Mouse (Mus musculus): ENCODE measurements at regions not wholly inside any gene's neighbourhood (a gene's known extent, or its start where the extent isn't known, plus 50 kb on each side); places are given as distances from the start of the nearest gene placed in this dataset.
"Not testable (repeated sequence)": the region's sequence is repeated elsewhere in the genome, so short reads cannot be mapped to it uniquely, and the experiment has no call there.

GRCm38 (mm10) chr14:73445508-73446256 lies 60.6 kb upstream of the Itm2b start:
- H3K9ac ChIP-seq (ENCODE audit: low read length): peak overlapping the region; percentile 8; the same call in 1 of the 2 replicates
- H3K27ac ChIP-seq (replicated peaks): peak overlapping the region; percentile 78
- H3K9me3 ChIP-seq (ENCODE audit: control insufficient read depth, low read length): no peaks in the 10 kb centered on the region
- H3K4me1 ChIP-seq (replicated peaks; ENCODE audit: control insufficient read depth, insufficient read depth): no peaks in the 10 kb centered on the region
- WGBS: 44% methylated on average over 6 of the region's 6 CpGs
- H3K27me3 ChIP-seq (ENCODE audit: control insufficient read depth, insufficient read depth, low read length): no peaks in the 10 kb centered on the region
- H3K4me2 ChIP-seq (replicated peaks; ENCODE audit: low read depth): no peak overlapping the region
- H3K36me3 ChIP-seq (ENCODE audit: control insufficient read depth, insufficient read depth, low read length): no peaks in the 10 kb centered on the region
- DNase-seq (ENCODE audit: low spot score): peak; percentile 49
- TF ChIP-seq EP300 (optimal IDR thresholded peaks at IDR 0.05): no peak
- TF ChIP-seq CTCF (IDR thresholded peaks at IDR 0.05; ENCODE audit: low read depth): no peak
- ATAC-seq (ENCODE audit: low FRiP score, low TSS enrichment): peak; percentile 81
- no peak overlapping the region for H3K4me3 ChIP-seq (ENCODE audit: low read depth, low read length)

DNA sequence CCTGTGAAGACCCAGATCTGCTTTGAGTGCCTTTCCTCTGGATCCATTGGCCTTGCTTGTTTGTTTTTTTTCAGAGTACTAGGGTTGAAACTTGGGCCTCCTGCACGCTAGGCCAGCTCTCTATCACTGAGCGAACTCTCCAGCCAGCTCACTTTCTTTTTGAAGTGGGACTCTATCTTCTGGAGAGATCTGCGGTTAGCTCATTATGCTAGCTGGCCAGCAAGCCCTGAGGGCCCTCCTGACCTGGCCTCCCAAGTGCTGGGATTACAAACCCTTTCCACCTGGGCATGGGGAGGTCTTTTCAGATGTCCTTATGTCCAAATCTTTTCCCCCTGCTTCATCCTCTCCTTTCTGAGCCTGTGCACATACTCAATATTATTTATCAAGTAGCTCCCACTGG lies 59.6 kb upstream of the Itm2b start:
- ATAC-seq (ENCODE audit: low FRiP score, low TSS enrichment): no peak
- no peak for DNase-seq (ENCODE audit: low spot score)

GRCm38 (mm10) chr14:73441951-73442716 lies 57.0 kb upstream of the Itm2b start:
- H3K9me3 ChIP-seq (ENCODE audit: control insufficient read depth, low read length): no peaks in the 10 kb centered on the region
- ATAC-seq (ENCODE audit: low FRiP score, low TSS enrichment) (no peak), DNase-seq (ENCODE audit: low spot score) (no peak)
- no peak for TF ChIP-seq EP300 (optimal IDR thresholded peaks at IDR 0.05)
- TF ChIP-seq CTCF (IDR thresholded peaks at IDR 0.05; ENCODE audit: low read depth): no peak
- H3K4me2 ChIP-seq (replicated peaks; ENCODE audit: low read depth): no peak overlapping the region
- no peaks in the 10 kb centered on the region for H3K36me3 ChIP-seq (ENCODE audit: control insufficient read depth, insufficient read depth, low read length)
- no peak overlapping the region for H3K9ac ChIP-seq (ENCODE audit: low read length)
- 71% methylated on average over 7 of the region's 7 CpGs for WGBS
- no peak overlapping the region for H3K4me3 ChIP-seq (ENCODE audit: low read depth, low read length)
- no peak overlapping the region for H3K27ac ChIP-seq (replicated peaks)
- H3K27me3 ChIP-seq (ENCODE audit: control insufficient read depth, insufficient read depth, low read length): no peaks in the 10 kb centered on the region
- no peaks in the 10 kb centered on the region for H3K4me1 ChIP-seq (replicated peaks; ENCODE audit: control insufficient read depth, insufficient read depth)

More for the DNA sequence above, 59.6 kb upstream of the Itm2b start:
- no peak overlapping the region for H3K9ac ChIP-seq (ENCODE audit: low read length)
- 54% methylated on average over 3 of the region's 3 CpGs for WGBS
- peak overlapping the region; percentile 78; the same call in 1 of the 2 replicates for H3K27ac ChIP-seq (replicated peaks)
- no peak overlapping the region for H3K4me3 ChIP-seq (ENCODE audit: low read depth, low read length)
- TF ChIP-seq CTCF (IDR thresholded peaks at IDR 0.05; ENCODE audit: low read depth): no peak
- TF ChIP-seq EP300 (optimal IDR thresholded peaks at IDR 0.05): no peak
- H3K9me3 ChIP-seq (ENCODE audit: control insufficient read depth, low read length): no peaks in the 10 kb centered on the region
- H3K36me3 ChIP-seq (ENCODE audit: control insufficient read depth, insufficient read depth, low read length): no peaks in the 10 kb centered on the region
- H3K27me3 ChIP-seq (ENCODE audit: control insufficient read depth, insufficient read depth, low read length): no peaks in the 10 kb centered on the region
- no peaks in the 10 kb centered on the region for H3K4me1 ChIP-seq (replicated peaks; ENCODE audit: control insufficient read depth, insufficient read depth)
- H3K4me2 ChIP-seq (replicated peaks; ENCODE audit: low read depth): no peak overlapping the region

DNA sequence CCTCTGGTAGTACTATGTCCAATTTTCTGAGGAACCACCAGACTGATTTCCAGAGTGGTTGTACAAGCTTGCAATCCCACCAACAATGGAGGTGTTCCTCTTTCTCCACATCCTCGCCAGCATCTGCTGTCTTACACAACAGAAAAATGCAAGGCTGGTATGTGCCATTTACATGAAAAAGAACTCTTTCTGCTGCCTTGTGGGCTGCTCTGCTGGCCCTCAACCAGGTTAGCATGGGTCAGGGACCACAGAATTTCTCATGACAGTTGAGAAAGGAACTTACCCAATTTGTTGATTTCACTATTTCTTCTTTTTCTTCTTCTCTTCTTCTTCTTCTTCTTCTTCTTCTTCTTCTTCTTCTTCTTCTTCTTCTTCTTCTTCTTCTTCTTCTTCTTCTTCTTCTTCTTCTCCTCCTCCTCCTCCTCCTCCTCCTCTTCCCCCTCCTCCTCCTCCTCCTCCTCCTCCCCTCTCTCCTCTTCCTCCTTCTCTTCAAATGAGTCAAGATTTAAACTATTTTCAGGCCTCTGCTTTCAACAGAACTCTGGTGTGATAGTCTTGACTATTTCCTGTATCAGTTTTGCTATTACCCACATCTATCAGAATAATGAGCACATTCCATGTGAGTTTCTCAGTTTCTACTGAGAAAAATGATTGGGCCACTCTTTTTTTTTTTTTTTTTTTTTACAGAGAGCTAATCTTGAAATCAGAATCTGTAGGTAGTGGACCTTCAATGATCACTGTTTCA lies 56.3 kb upstream of the Itm2b start:
- H3K27ac ChIP-seq (replicated peaks); H3K9ac ChIP-seq (ENCODE audit: low read length); H3K36me3 ChIP-seq (ENCODE audit: control insufficient read depth, insufficient read depth, low read length); H3K4me2 ChIP-seq (replicated peaks; ENCODE audit: low read depth); H3K4me3 ChIP-seq (ENCODE audit: low read depth, low read length); H3K4me1 ChIP-seq (replicated peaks; ENCODE audit: control insufficient read depth, insufficient read depth); ATAC-seq (ENCODE audit: low FRiP score, low TSS enrichment); H3K27me3 ChIP-seq (ENCODE audit: control insufficient read depth, insufficient read depth, low read length); H3K9me3 ChIP-seq (ENCODE audit: control insufficient read depth, low read length); DNase-seq (ENCODE audit: low spot score): not testable (repeated sequence)
- WGBS: 79% methylated on average over 1 of the region's 1 CpGs

- ATAC-seq (ENCODE audit: low FRiP score, low TSS enrichment) (no peak), DNase-seq (ENCODE audit: low spot score) (no peak)
- Histone ChIP-seq H3K4me2 (replicated peaks; ENCODE audit: low read depth) (no peak overlapping the region), H3K4me1 (replicated peaks; ENCODE audit: control insufficient read depth, insufficient read depth) (no peaks in the 10 kb centered on the region), H3K9me3 (ENCODE audit: control insufficient read depth, low read length) (no peaks in the 10 kb centered on the region), H3K36me3 (ENCODE audit: control insufficient read depth, insufficient read depth, low read length) (no peaks in the 10 kb centered on the region), H3K9ac (ENCODE audit: low read length) (no peak overlapping the region), H3K4me3 (ENCODE audit: low read depth, low read length) (no peak overlapping the region), H3K27ac (replicated peaks) (no peak overlapping the region), H3K27me3 (ENCODE audit: control insufficient read depth, insufficient read depth, low read length) (no peaks in the 10 kb centered on the region)
- TF ChIP-seq EP300 (optimal IDR thresholded peaks at IDR 0.05) (no peak), CTCF (IDR thresholded peaks at IDR 0.05; ENCODE audit: low read depth) (no peak)
- 90% methylated on average over 3 of the region's 3 CpGs for whole genome bisulfite sequencing
These were observed 54.8 kb upstream of the Itm2b start for GRCm38 (mm10) chr14:73439802-73440309.

All from stomach, postnatal 0 days (tissue).